Mouse (Mus musculus) liver, embryonic 11.5 days (tissue): ENCODE measurements at regions not wholly inside any gene's neighbourhood (a gene's known extent, or its start where the extent isn't known, plus 50 kb on each side); places are given as distances from the start of the nearest gene placed in this dataset.

Source experiments
- ATAC-seq: fragments of 200-750 bp; cut with Nextera tagmentation; replicated peaks from 2 replicates; pipeline ENCODE4 v1.8.0; 2017; ENCODE audit warnings: moderate number of reproducible peaks, mild to moderate bottlenecking, moderate TSS enrichment, moderate library complexity; ENCODE audit not compliant: low FRiP score
- DNase-seq: peaks from one replicate; pipeline ENCODE4 v3.0.0-alpha.2; 2017; ENCODE audit warnings: low spot score
- H3K27ac ChIP-seq: fragments of 300-500 bp; sonication (generic); 2 replicates; pipeline ENCODE4 v1.5.1; 2014; ENCODE audit warnings: mild to moderate bottlenecking, low read depth, low read length, control low read depth
- H3K27me3 ChIP-seq: fragments of 300-500 bp; sonication (generic); replicated peaks from 2 replicates; pipeline ENCODE4 v1.6.1; 2014; ENCODE audit warnings: low read length, mixed read lengths; ENCODE audit not compliant: control insufficient read depth, insufficient read depth
- H3K36me3 ChIP-seq: fragments of 300-500 bp; sonication (generic); 2 replicates; pipeline ENCODE4 v1.6.1; 2014; ENCODE audit warnings: mild to moderate bottlenecking, low read length, moderate library complexity, mixed read lengths; ENCODE audit not compliant: control insufficient read depth, insufficient read depth
- H3K4me1 ChIP-seq: fragments of 300-500 bp; sonication (generic); replicated peaks from 2 replicates; pipeline ENCODE4 v1.6.1; 2014; ENCODE audit warnings: low read length, mixed read lengths; ENCODE audit not compliant: control insufficient read depth, insufficient read depth
- H3K4me2 ChIP-seq: fragments of 300-500 bp; sonication (generic); 2 replicates; pipeline ENCODE4 v1.6.1; 2014; ENCODE audit warnings: mild to moderate bottlenecking, control low read depth, moderate library complexity
- H3K4me3 ChIP-seq: fragments of 300-500 bp; sonication (generic); 2 replicates; pipeline ENCODE4 v1.5.1; 2014; ENCODE audit warnings: low read depth, low read length, control low read depth
- H3K9ac ChIP-seq: fragments of 300-500 bp; sonication (generic); 2 replicates; pipeline ENCODE4 v1.6.1; 2014; ENCODE audit warnings: low read depth, low read length, control low read depth
- H3K9me3 ChIP-seq: fragments of 300-500 bp; sonication (generic); 2 replicates; pipeline ENCODE4 v1.6.1; 2016; ENCODE audit warnings: low read length, inconsistent platforms, mixed read lengths; ENCODE audit not compliant: control insufficient read depth
- WGBS: fragments of 180-500 bp; shearing (Covaris S2); extraction: QIAGEN DNeasy Blood & Tissue Kit; methylation state at CpG from one replicate; pipeline ENCODE4 v1.1.7; 2014; 5-methylcytosine and 5-hydroxymethylcytosine counted together

GRCm38 (mm10) chr13:97418681-97419080 lies 177.8 kb downstream of the Enc1 start:
- DNase-seq = no peak
- no peaks in the 10 kb centered on the region for H3K9me3 ChIP-seq

GRCm38 (mm10) chr13:97418081-97418480 lies 177.2 kb downstream of the Enc1 start:
- H3K9me3 ChIP-seq = no peaks in the 10 kb centered on the region
- H3K4me3 ChIP-seq = no peak overlapping the region
- WGBS = 75% methylated on average over 6 of the region's 6 CpGs
- no peaks in the 10 kb centered on the region for H3K27me3 ChIP-seq
- ATAC-seq (no peak), DNase-seq (no peak)
- H3K9ac ChIP-seq = no peak overlapping the region
- no peaks in the 10 kb centered on the region for H3K4me1 ChIP-seq
- H3K4me2 ChIP-seq = no peak overlapping the region
- H3K36me3 ChIP-seq = no peaks in the 10 kb centered on the region
- H3K27ac ChIP-seq = no peak overlapping the region

More at GRCm38 (mm10) chr13:97418681-97419080, 177.8 kb downstream of the Enc1 start:
- 82% methylated on average over 8 of the region's 8 CpGs for WGBS
- H3K4me3 ChIP-seq = no peak overlapping the region
- H3K27ac ChIP-seq = no peak overlapping the region
- no peak overlapping the region for H3K9ac ChIP-seq
- H3K36me3 ChIP-seq = no peaks in the 10 kb centered on the region
- no peak overlapping the region for H3K4me2 ChIP-seq
- H3K4me1 ChIP-seq = no peaks in the 10 kb centered on the region
- no peak for ATAC-seq
- no peaks in the 10 kb centered on the region for H3K27me3 ChIP-seq

GRCm38 (mm10) chr13:97415927-97416709 lies 175.2 kb downstream of the Enc1 start:
- Histone ChIP-seq H3K4me2 (no peak overlapping the region), H3K27ac (no peak overlapping the region), H3K36me3 (no peaks in the 10 kb centered on the region), H3K4me1 (no peaks in the 10 kb centered on the region), H3K9ac (no peak overlapping the region), H3K27me3 (no peaks in the 10 kb centered on the region), H3K4me3 (no peak overlapping the region), H3K9me3 (no peaks in the 10 kb centered on the region)
- DNase-seq = no peak
- WGBS = 77% methylated on average over 10 of the region's 10 CpGs
- no peak for ATAC-seq

GRCm38 (mm10) chr13:97415381-97415780 lies 174.5 kb downstream of the Enc1 start:
- no peaks in the 10 kb centered on the region for H3K27me3 ChIP-seq
- H3K36me3 ChIP-seq = no peaks in the 10 kb centered on the region
- no peak overlapping the region for H3K9ac ChIP-seq
- DNase-seq (no peak), ATAC-seq (no peak)
- no peaks in the 10 kb centered on the region for H3K4me1 ChIP-seq
- H3K9me3 ChIP-seq = no peaks in the 10 kb centered on the region
- H3K27ac ChIP-seq = no peak overlapping the region
- H3K4me2 ChIP-seq = no peak overlapping the region
- no peak overlapping the region for H3K4me3 ChIP-seq
- 88% methylated on average over 2 of the region's 2 CpGs for WGBS

- ATAC-seq = no peak
- Histone ChIP-seq H3K4me1 (no peaks in the 10 kb centered on the region), H3K4me2 (no peak overlapping the region), H3K36me3 (no peaks in the 10 kb centered on the region), H3K27me3 (no peaks in the 10 kb centered on the region), H3K9ac (no peak overlapping the region), H3K4me3 (no peak overlapping the region), H3K27ac (no peak overlapping the region), H3K9me3 (no peaks in the 10 kb centered on the region)
- 79% methylated on average over 4 of the region's 4 CpGs for WGBS
- no peak for DNase-seq
Observed at GRCm38 (mm10) chr13:97412151-97412550, 171.2 kb downstream of the Enc1 start.

- ATAC-seq (no peak), DNase-seq (no peak)
- H3K4me3 ChIP-seq = no peak overlapping the region
- no peaks in the 10 kb centered on the region for H3K36me3 ChIP-seq
- H3K4me2 ChIP-seq = no peak overlapping the region
- H3K27me3 ChIP-seq = no peaks in the 10 kb centered on the region
- H3K9me3 ChIP-seq = no peaks in the 10 kb centered on the region
- H3K9ac ChIP-seq = no peak overlapping the region
- H3K27ac ChIP-seq = no peak overlapping the region
- no peaks in the 10 kb centered on the region for H3K4me1 ChIP-seq
- 69% methylated on average over 9 of the region's 9 CpGs for WGBS
Observed at GRCm38 (mm10) chr13:97410550-97411201, 169.8 kb downstream of the Enc1 start.

GRCm38 (mm10) chr13:97409891-97410525 lies 169.1 kb downstream of the Enc1 start:
- Histone ChIP-seq H3K4me1 (no peaks in the 10 kb centered on the region), H3K36me3 (no peaks in the 10 kb centered on the region), H3K9me3 (no peaks in the 10 kb centered on the region), H3K4me2 (no peak overlapping the region), H3K27ac (no peak overlapping the region), H3K4me3 (no peak overlapping the region), H3K27me3 (no peaks in the 10 kb centered on the region), H3K9ac (no peak overlapping the region)
- WGBS = 76% methylated on average over 6 of the region's 6 CpGs
- no peak for ATAC-seq
- DNase-seq = no peak

- DNase-seq = no peak
- no peak for ATAC-seq
Observed at GRCm38 (mm10) chr13:97409291-97409780, 168.4 kb downstream of the Enc1 start.

More at GRCm38 (mm10) chr13:97409291-97409780, 168.4 kb downstream of the Enc1 start:
- no peak overlapping the region for H3K9ac ChIP-seq
- H3K27ac ChIP-seq = no peak overlapping the region
- no peak overlapping the region for H3K4me2 ChIP-seq
- H3K9me3 ChIP-seq = no peaks in the 10 kb centered on the region
- H3K36me3 ChIP-seq = no peaks in the 10 kb centered on the region
- 71% methylated on average over 8 of the region's 8 CpGs for whole genome bisulfite sequencing
- H3K27me3 ChIP-seq = no peaks in the 10 kb centered on the region
- H3K4me1 ChIP-seq = no peaks in the 10 kb centered on the region
- no peak overlapping the region for H3K4me3 ChIP-seq
